Mouse (Mus musculus) limb, embryonic 10.5 days (tissue): ENCODE measurements at regions not wholly inside any gene's neighbourhood (a gene's known extent, or its start where the extent isn't known, plus 50 kb on each side); places are given as distances from the start of the nearest gene placed in this dataset.

Source experiments
- DNase-seq: peaks from one replicate; pipeline ENCODE4 v3.0.0-alpha.2; 2017; ENCODE audit warnings: low spot score
- H3K27ac ChIP-seq: fragments of 300-500 bp; sonication (generic); 2 replicates; pipeline ENCODE4 v1.5.1; 2016; ENCODE audit warnings: mild to moderate bottlenecking
- H3K27me3 ChIP-seq: fragments of 300-500 bp; sonication (generic); 2 replicates; pipeline ENCODE4 v1.6.1; 2016; ENCODE audit warnings: low read depth, mild to moderate bottlenecking; ENCODE audit not compliant: poor library complexity, severe bottlenecking
- H3K36me3 ChIP-seq: fragments of 300-500 bp; sonication (generic); 2 replicates; pipeline ENCODE4 v1.6.1; 2016; ENCODE audit warnings: mild to moderate bottlenecking, moderate library complexity
- H3K4me1 ChIP-seq: fragments of 300-500 bp; sonication (generic); 2 replicates; pipeline ENCODE4 v1.6.1; 2016
- H3K4me3 ChIP-seq: fragments of 300-500 bp; sonication (generic); 2 replicates; pipeline ENCODE4 v1.5.1; 2016; ENCODE audit warnings: mild to moderate bottlenecking, moderate library complexity
- H3K9me3 ChIP-seq: fragments of 300-500 bp; sonication (generic); replicated peaks from 2 replicates; pipeline ENCODE4 v1.6.1; 2016; ENCODE audit warnings: mild to moderate bottlenecking
- WGBS: fragments of 180-500 bp; shearing (Covaris S2); methylation state at CpG from one replicate; pipeline ENCODE4 v1.1.7; 2016; 5-methylcytosine and 5-hydroxymethylcytosine counted together

- WGBS = 49% methylated on average over 5 of the region's 5 CpGs
Measured at GRCm38 (mm10) chr11:24613529-24613928, 535.7 kb downstream of the Bcl11a start.

DNA sequence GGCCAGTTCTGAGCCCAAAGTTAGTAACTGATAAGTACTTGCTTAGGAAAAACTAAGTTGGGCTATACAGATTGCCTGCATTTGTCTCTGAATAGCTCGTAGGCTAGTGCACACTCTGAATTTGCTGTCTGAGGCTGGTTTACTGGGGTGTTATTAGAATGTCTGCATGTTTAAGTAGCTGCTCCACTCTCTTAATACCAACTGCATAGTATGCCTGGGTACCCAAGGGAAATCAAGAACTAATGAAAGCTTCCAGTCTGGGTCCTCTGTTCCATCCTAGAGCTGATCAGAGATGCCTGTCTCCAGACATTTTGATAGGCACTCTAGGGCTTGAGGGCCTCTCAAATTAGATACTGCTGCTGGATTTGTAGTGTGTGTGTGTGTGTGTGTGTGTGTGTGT is 537.6 kb downstream of the Bcl11a start:
- 95% methylated on average over 1 of the region's 1 CpGs for WGBS
- H3K4me3 ChIP-seq = no peak overlapping the region
- H3K27ac ChIP-seq = no peak overlapping the region
- no peaks in the 10 kb centered on the region for H3K9me3 ChIP-seq
- H3K4me1 ChIP-seq = peaks cover 50% of the 10 kb centered on the region
- 0 out of 2 replicates have a peak, but pooled peaks cover 1% of the 10 kb centered on the region for H3K27me3 ChIP-seq
- DNase-seq = no peak
- H3K36me3 ChIP-seq = no peaks in the 10 kb centered on the region

More at GRCm38 (mm10) chr11:24613529-24613928, 535.7 kb downstream of the Bcl11a start:
- Histone ChIP-seq H3K4me3 (no peak overlapping the region), H3K9me3 (no peaks in the 10 kb centered on the region), H3K27me3 (no peaks in the 10 kb centered on the region), H3K36me3 (no peaks in the 10 kb centered on the region), H3K4me1 (peaks cover 44% of the 10 kb centered on the region), H3K27ac (0 out of 2 replicates have a peak overlapping the region, but pooled peaks have one; percentile 2)
- no peak for DNase-seq

DNA sequence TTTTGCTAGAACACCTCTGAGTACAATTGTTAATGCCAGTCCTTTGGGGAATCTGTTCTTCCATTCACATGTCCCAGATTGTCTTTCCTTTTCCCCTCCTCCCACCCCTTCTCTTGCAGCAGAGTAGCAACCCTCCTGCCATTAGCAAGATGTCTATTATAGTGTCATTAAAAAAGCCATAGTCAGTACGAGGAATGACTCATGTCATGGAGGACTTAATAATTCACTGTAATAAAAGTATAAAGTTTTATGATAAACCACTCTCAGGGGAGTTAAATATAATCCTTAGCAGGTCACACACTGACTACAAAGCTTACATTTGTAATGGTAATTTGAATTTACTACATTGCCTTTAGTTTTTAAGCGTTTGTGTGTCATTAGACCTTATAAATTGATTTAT is 540.7 kb downstream of the Bcl11a start:
- H3K9me3 ChIP-seq = no peaks in the 10 kb centered on the region
- H3K27ac ChIP-seq = no peak overlapping the region
- 0 out of 2 replicates have a peak, but pooled peaks cover 6% of the 10 kb centered on the region for H3K27me3 ChIP-seq
- DNase-seq = no peak
- no peaks in the 10 kb centered on the region for H3K36me3 ChIP-seq
- H3K4me3 ChIP-seq = no peak overlapping the region
- peaks cover 46% of the 10 kb centered on the region for H3K4me1 ChIP-seq
- WGBS = 52% methylated on average over 2 of the region's 2 CpGs

DNA sequence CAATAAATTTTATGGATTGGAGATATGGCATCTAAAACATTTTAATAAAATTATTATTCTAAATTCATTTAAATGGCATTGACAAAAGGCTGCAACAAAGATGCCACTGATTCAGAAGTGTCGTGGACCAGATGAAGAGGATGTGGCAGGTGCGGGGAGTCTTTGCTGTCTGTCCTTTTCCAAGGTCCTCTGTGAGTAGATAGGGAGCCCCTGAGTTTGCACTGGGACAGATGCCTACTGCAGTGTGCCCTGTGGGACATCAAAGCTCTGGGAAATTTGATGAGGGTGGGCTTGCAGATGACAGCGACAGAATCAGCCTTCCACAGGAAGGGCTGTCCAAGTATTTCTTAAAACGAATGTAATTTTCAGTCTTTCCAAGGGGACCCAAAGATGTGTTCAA is 541.2 kb downstream of the Bcl11a start:
- H3K4me1 ChIP-seq = peaks cover 42% of the 10 kb centered on the region

DNA sequence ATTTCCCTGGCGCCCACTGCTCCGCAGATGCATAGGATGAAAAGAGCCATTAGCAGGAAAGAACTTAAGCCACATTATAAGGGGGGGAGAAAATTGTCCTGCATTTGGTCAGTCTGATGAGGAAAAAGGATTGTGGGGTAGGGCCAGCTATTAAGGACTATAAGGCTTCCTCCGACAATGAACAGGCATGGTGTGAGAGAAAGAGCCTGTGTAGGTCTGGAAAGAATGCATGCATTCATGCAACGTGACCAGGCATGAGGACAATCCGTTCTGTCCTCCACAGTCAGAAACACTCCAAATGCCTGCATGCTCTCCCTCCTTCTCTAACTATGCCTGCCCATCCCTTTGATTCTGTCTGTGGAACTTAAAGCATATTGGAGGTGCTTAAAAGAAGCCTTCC is 550.8 kb downstream of the Bcl11a start:
- no peak for DNase-seq
- WGBS = 58% methylated on average over 5 of the region's 5 CpGs

More for the DNA sequence above, 541.2 kb downstream of the Bcl11a start:
- no peak for DNase-seq
- H3K9me3 ChIP-seq = no peaks in the 10 kb centered on the region
- H3K36me3 ChIP-seq = no peaks in the 10 kb centered on the region
- no peak overlapping the region for H3K4me3 ChIP-seq
- WGBS = 83% methylated on average over 4 of the region's 4 CpGs
- 0 out of 2 replicates have a peak, but pooled peaks cover 6% of the 10 kb centered on the region for H3K27me3 ChIP-seq
- H3K27ac ChIP-seq = no peak overlapping the region

DNA sequence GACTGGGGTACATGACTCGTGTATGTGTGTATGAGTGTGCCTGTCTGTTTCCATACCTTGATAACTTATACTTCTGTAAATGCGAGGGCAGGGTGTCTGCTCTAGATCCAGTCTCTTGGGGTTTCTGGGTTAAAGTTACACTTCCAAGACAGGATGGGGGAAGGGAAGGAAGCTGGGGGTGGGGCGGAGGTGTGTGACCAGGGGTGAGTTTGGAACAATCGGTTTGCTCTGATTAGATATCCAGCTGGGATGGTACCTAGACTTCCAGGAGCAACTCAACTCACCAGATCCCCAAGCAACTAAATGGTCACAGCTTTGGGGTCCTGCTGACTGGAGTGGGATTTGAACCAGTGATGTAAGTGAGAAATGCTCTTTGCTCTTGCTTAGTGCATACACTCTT is 551.6 kb downstream of the Bcl11a start:
- 49% methylated on average over 4 of the region's 4 CpGs for WGBS
- H3K36me3 ChIP-seq = no peaks in the 10 kb centered on the region
- no peak overlapping the region for H3K27ac ChIP-seq
- H3K4me3 ChIP-seq = no peak overlapping the region
- peaks cover 5% of the 10 kb centered on the region; the same call in 1 of the 2 replicates for H3K27me3 ChIP-seq
- H3K9me3 ChIP-seq = no peaks in the 10 kb centered on the region
- DNase-seq = no peak
- H3K4me1 ChIP-seq = peaks cover 28% of the 10 kb centered on the region

More for the DNA sequence above, 550.8 kb downstream of the Bcl11a start:
- Histone ChIP-seq H3K27ac (peak overlapping the region; percentile 61), H3K27me3 (peaks cover 5% of the 10 kb centered on the region; the same call in 1 of the 2 replicates), H3K4me1 (peaks cover 27% of the 10 kb centered on the region), H3K36me3 (no peaks in the 10 kb centered on the region), H3K9me3 (no peaks in the 10 kb centered on the region), H3K4me3 (no peak overlapping the region)

DNA sequence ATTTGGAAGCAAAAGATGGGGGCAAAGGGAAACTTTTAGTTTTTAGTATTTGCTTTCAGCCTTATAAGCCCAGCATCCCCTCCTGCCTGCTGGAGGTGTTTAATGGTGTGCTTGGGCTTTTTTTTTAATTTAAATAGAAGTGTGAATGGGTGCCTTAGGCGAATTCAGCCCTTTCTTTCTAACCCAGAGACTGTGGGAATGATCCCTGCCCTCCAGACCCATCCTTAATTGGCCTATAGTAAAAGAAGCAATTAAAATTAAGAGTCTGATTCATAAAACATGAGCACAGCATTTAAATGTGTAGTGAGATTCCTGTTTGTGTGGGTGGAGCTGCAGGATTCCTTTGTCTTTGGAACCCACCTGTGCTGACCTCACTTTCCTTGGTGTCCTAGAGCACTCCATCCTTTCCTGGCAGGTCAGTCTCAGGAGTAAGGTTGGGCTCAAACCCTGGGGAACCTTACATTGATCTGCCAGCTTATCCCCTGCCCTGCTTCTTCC is 552.6 kb downstream of the Bcl11a start:
- Histone ChIP-seq H3K27ac (peak overlapping the region; percentile 57; the same call in 1 of the 2 replicates), H3K27me3 (peaks cover 5% of the 10 kb centered on the region; the same call in 1 of the 2 replicates), H3K36me3 (no peaks in the 10 kb centered on the region), H3K4me1 (peaks cover 37% of the 10 kb centered on the region), H3K9me3 (no peaks in the 10 kb centered on the region), H3K4me3 (no peak overlapping the region)
- WGBS = 23% methylated on average over 1 of the region's 1 CpGs
- DNase-seq = no peak

GRCm38 (mm10) chr11:24631651-24632050 is 553.8 kb downstream of the Bcl11a start:
- H3K9me3 ChIP-seq = no peaks in the 10 kb centered on the region
- no peak for DNase-seq
- H3K4me1 ChIP-seq = peaks cover 37% of the 10 kb centered on the region
- peaks cover 1% of the 10 kb centered on the region; the same call in 1 of the 2 replicates for H3K27me3 ChIP-seq
- H3K27ac ChIP-seq = no peak overlapping the region
- H3K36me3 ChIP-seq = no peaks in the 10 kb centered on the region
- H3K4me3 ChIP-seq = no peak overlapping the region
- WGBS = 89% methylated on average over 2 of the region's 2 CpGs

- Histone ChIP-seq H3K4me1 (peaks cover 18% of the 10 kb centered on the region), H3K9me3 (no peaks in the 10 kb centered on the region), H3K4me3 (no peak overlapping the region), H3K27me3 (no peaks in the 10 kb centered on the region), H3K27ac (no peak overlapping the region), H3K36me3 (no peaks in the 10 kb centered on the region)
- WGBS = 96% methylated on average over 4 of the region's 4 CpGs
- no peak for DNase-seq
Measured at GRCm38 (mm10) chr11:24636716-24637115, 558.9 kb downstream of the Bcl11a start.

DNA sequence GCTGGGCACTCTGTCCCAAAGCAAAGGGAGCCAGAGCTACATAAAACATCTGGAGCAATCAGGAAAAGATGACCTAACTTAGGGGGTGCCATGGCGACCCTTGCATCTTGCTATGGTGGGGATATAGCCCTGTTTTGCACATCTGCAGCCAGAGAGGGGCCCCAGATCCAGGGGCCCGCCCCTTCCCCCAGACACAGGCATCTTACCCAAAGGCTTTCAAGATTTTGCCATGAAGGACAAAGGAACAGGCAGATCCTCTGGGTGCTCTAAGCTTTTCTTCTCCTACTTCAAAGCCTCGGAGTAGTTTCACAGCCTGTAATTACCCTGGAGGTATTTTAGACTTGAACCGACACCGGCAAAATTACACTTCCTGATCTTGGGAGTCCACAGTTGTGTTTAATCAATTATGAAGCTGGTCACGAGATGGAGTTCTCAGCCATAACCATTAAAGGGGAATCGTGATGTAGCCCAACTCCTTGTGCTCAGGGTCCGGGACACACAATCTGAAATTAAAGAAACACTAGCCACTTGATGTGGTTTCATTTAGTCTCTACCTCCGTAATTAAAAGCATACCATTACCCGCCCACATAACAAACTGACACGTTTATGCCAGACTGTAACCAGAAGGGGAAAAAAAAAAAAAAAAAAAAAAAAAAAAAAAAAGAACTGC is 565.7 kb downstream of the Bcl11a start:
- peak overlapping the region; percentile 15 for H3K4me3 ChIP-seq
- WGBS = 18% methylated on average over 11 of the region's 11 CpGs

DNA sequence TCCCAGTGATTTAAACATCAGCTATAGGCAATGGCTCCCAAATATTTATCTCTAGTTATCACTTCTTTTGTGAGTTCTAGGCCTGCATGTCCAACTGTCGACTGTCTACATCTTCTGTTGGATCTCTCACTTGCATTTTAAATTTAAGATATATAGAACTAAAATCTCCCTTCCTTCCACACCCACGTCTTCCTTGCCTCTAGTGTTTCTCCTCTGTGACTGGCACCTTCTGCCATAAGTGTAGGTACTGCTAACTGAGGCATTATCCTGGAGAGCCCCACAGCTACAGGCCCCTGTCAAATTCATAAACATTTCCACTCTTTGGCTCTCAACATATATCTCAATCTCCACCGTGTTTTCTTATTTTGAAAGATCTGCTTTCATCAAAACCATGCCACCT is 575.0 kb downstream of the Bcl11a start:
- Histone ChIP-seq H3K36me3 (no peaks in the 10 kb centered on the region), H3K4me1 (no peaks in the 10 kb centered on the region), H3K9me3 (no peaks in the 10 kb centered on the region), H3K27me3 (no peaks in the 10 kb centered on the region), H3K4me3 (no peak overlapping the region), H3K27ac (no peak overlapping the region)
- no peak for DNase-seq
- 74% methylated on average over 3 of the region's 3 CpGs for WGBS

More for the DNA sequence above, 565.7 kb downstream of the Bcl11a start:
- peak; percentile 59 for DNase-seq
- no peaks in the 10 kb centered on the region for H3K36me3 ChIP-seq
- H3K27me3 ChIP-seq = no peaks in the 10 kb centered on the region
- peak overlapping the region; percentile 87 for H3K27ac ChIP-seq
- no peaks in the 10 kb centered on the region for H3K9me3 ChIP-seq
- H3K4me1 ChIP-seq = peaks cover 29% of the 10 kb centered on the region

GRCm38 (mm10) chr11:24664082-24664481 is 586.2 kb downstream of the Bcl11a start:
- WGBS = 77% methylated on average over 4 of the region's 4 CpGs
- no peak overlapping the region for H3K27ac ChIP-seq

GRCm38 (mm10) chr11:24665310-24665709 is 587.5 kb downstream of the Bcl11a start:
- no peaks in the 10 kb centered on the region for H3K36me3 ChIP-seq
- no peak overlapping the region for H3K4me3 ChIP-seq
- DNase-seq = no peak
- 91% methylated on average over 2 of the region's 2 CpGs for WGBS
- H3K27ac ChIP-seq = no peak overlapping the region
- no peaks in the 10 kb centered on the region for H3K9me3 ChIP-seq
- H3K27me3 ChIP-seq = peaks cover 5% of the 10 kb centered on the region; the same call in 1 of the 2 replicates
- H3K4me1 ChIP-seq = peaks cover 11% of the 10 kb centered on the region

More at GRCm38 (mm10) chr11:24664082-24664481, 586.2 kb downstream of the Bcl11a start:
- Histone ChIP-seq H3K36me3 (no peaks in the 10 kb centered on the region), H3K4me3 (no peak overlapping the region), H3K27me3 (no peaks in the 10 kb centered on the region), H3K9me3 (no peaks in the 10 kb centered on the region), H3K4me1 (peaks cover 11% of the 10 kb centered on the region)
- no peak for DNase-seq
